In genomic region chr12:103653836-103654235, GRCm38 (mm10) we compare ENCODE assay signal across 25 mouse cellular contexts. TPM values are rescaled to one million over a fixed set of nuclear protein-coding genes. Genes with fewer than 3 reads are reported as not detected.
DNase-seq lines count a peak whose midpoint lies in the region; ATAC-seq and TF ChIP-seq lines count a peak whose summit lies in the region.
"Had no signal": no experiment of that assay in that cellular context is flagged by ENCODE, and none has a peak within 500 bp of the region (broad histone marks: within the 10 kb centered on the region; RNA-seq: fewer than 3 reads in every experiment).

No protein-coding gene starts in this region.

- peak overlapping the region; percentile 57 for H3K4me2 ChIP-seq in liver, embryonic 11.5 days
- peak overlapping the region; percentile 48 for H3K4me2 ChIP-seq in liver, embryonic 13.5 days
- no peak overlapping the region for H3K4me2 ChIP-seq in forebrain, postnatal 0 days (ENCODE audit: low read depth)
- H3K4me2 ChIP-seq: embryonic facial prominence, embryonic 12.5 days; forebrain, embryonic 15.5 days; heart, embryonic 13.5 days; hindbrain, embryonic 12.5 days had no signal

- H3K27me3 ChIP-seq in liver, embryonic 11.5 days (replicated peaks; ENCODE audit: control insufficient read depth, insufficient read depth, low read length), result no peaks in the 10 kb centered on the region
- no peaks in the 10 kb centered on the region for H3K27me3 ChIP-seq in liver, embryonic 13.5 days
- H3K27me3 ChIP-seq in forebrain, postnatal 0 days (ENCODE audit: insufficient read depth, low read length), result no peaks in the 10 kb centered on the region
- H3K27me3 ChIP-seq: embryonic facial prominence, embryonic 12.5 days; forebrain, embryonic 15.5 days; heart, embryonic 13.5 days; hindbrain, embryonic 12.5 days had no signal

- DNase-seq in adrenal gland, adult 2 months, result peak; percentile 69
- no peak for DNase-seq in adrenal gland, postnatal 4 days (ENCODE audit: low spot score in 2 of 2)
- DNase-seq in liver, embryonic 11.5 days (ENCODE audit: low spot score), result no peak
- no peak for DNase-seq in liver
- DNase-seq in liver, embryonic 13.5 days, result no peak
- DNase-seq in forebrain, postnatal 0 days, result no peak
- DNase-seq: cerebellum, adult 11-12 months; cerebellum, adult 9-10 months; cerebellum, postnatal 25 days; gastrocnemius, postnatal 10 days; heart, adult 2 months; heart, postnatal 36 days had no signal

- no peak overlapping the region; the same call in 1 of the 2 replicates for H3K27ac ChIP-seq in liver, embryonic 11.5 days (ENCODE audit: low read depth, low read length)
- H3K27ac ChIP-seq in liver, embryonic 13.5 days, result 0 out of 2 replicates have a peak overlapping the region, but pooled peaks have one; percentile 4
- H3K27ac ChIP-seq in forebrain, postnatal 0 days (ENCODE audit: low read depth, low read length), result no peak overlapping the region
- H3K27ac ChIP-seq: embryonic facial prominence, embryonic 12.5 days; forebrain, embryonic 15.5 days; heart, adult 2 months; heart, embryonic 13.5 days; hindbrain, embryonic 12.5 days; hindbrain, postnatal 0 days had no signal

- no peaks in the 10 kb centered on the region for H3K36me3 ChIP-seq in liver, embryonic 11.5 days (ENCODE audit: control insufficient read depth, insufficient read depth, low read length)
- H3K36me3 ChIP-seq in liver, embryonic 13.5 days, result no peaks in the 10 kb centered on the region
- H3K36me3 ChIP-seq in forebrain, postnatal 0 days (ENCODE audit: insufficient read depth), result no peaks in the 10 kb centered on the region
- H3K36me3 ChIP-seq: embryonic facial prominence, embryonic 12.5 days; forebrain, embryonic 15.5 days; heart, embryonic 13.5 days; hindbrain, embryonic 12.5 days had no signal

- WGBS in liver, embryonic 11.5 days, result 90% methylated on average over 2 of the region's 2 CpGs
- 73% methylated on average over 2 of the region's 2 CpGs for WGBS in liver, embryonic 13.5 days (ENCODE audit: insufficient replicate concordance)
- WGBS in forebrain, postnatal 0 days, result 95% methylated on average over 2 of the region's 2 CpGs

- H3K4me3 ChIP-seq in liver, embryonic 11.5 days (ENCODE audit: low read depth, low read length), result no peak overlapping the region
- peak overlapping the region; percentile 47 for H3K4me3 ChIP-seq in liver, embryonic 13.5 days (replicated peaks)
- H3K4me3 ChIP-seq in forebrain, postnatal 0 days (ENCODE audit: low read depth, low read length), result no peak overlapping the region
- H3K4me3 ChIP-seq: embryonic facial prominence, embryonic 12.5 days; forebrain, embryonic 15.5 days; heart, adult 2 months; heart, embryonic 13.5 days; hindbrain, embryonic 12.5 days had no signal

- TF ChIP-seq CTCF in forebrain, postnatal 0 days (IDR thresholded peaks at IDR 0.05; ENCODE audit: low read depth), result no peak

- H3K9me3 ChIP-seq in liver, embryonic 11.5 days (ENCODE audit: control insufficient read depth, low read length), result no peaks in the 10 kb centered on the region
- no peaks in the 10 kb centered on the region for H3K9me3 ChIP-seq in liver, embryonic 13.5 days (replicated peaks)
- H3K9me3 ChIP-seq in forebrain, postnatal 0 days (ENCODE audit: low read length), result 0 out of 2 replicates have a peak, but pooled peaks cover 3% of the 10 kb centered on the region
- H3K9me3 ChIP-seq: embryonic facial prominence, embryonic 12.5 days; hindbrain, embryonic 12.5 days had no signal

- H3K9ac ChIP-seq in liver, embryonic 11.5 days (ENCODE audit: low read depth, low read length), result no peak overlapping the region
- H3K9ac ChIP-seq in liver, embryonic 13.5 days, result no peak overlapping the region
- H3K9ac ChIP-seq in forebrain, postnatal 0 days, result no peak overlapping the region
- H3K9ac ChIP-seq: embryonic facial prominence, embryonic 12.5 days; forebrain, embryonic 15.5 days; heart, embryonic 13.5 days; hindbrain, embryonic 12.5 days had no signal

- no peak for ATAC-seq in liver, embryonic 11.5 days (replicated peaks; ENCODE audit: low FRiP score)
- ATAC-seq in liver, embryonic 13.5 days (ENCODE audit: low read depth), result no peak
- no peak for ATAC-seq in monocyte, adult 5-6 weeks (replicated peaks; ENCODE audit: insufficient number of reproducible peaks, low FRiP score, low TSS enrichment, poor library complexity, severe bottlenecking)
- no peak for ATAC-seq in forebrain, postnatal 0 days
- ATAC-seq: forebrain, embryonic 15.5 days; hindbrain, postnatal 0 days had no signal

- no peaks in the 10 kb centered on the region for H3K4me1 ChIP-seq in liver, embryonic 11.5 days (replicated peaks; ENCODE audit: control insufficient read depth, insufficient read depth, low read length)
- H3K4me1 ChIP-seq in liver, embryonic 13.5 days (replicated peaks), result peaks cover 3% of the 10 kb centered on the region; the same call in 1 of the 2 replicates
- H3K4me1 ChIP-seq in forebrain, postnatal 0 days (ENCODE audit: insufficient read depth), result no peaks in the 10 kb centered on the region
- H3K4me1 ChIP-seq: embryonic facial prominence, embryonic 12.5 days; forebrain, embryonic 15.5 days; heart, embryonic 13.5 days; hindbrain, embryonic 12.5 days had no signal

RNA-seq across cellular contexts. Expression of gene Serpina6, which starts 3.2 kb away (rescaled TPM):
- 1 to 10 TPM; 1.7 to 5.4 TPM for total RNA-seq in adrenal gland, adult 2 months (2021)
- 0.27 and 1.3 TPM in 2 replicates for polyA plus RNA-seq in adrenal gland, adult 2 months (2012; rRNA removed)
- total RNA-seq in adrenal gland, postnatal 4 days (2021), result 1 to 10 TPM in 1 of 2 experiments, under 1 TPM in 1; 0.76 to 3.0 TPM
- polyA plus RNA-seq in liver, embryonic 11.5 days (2014; fragmentation: Nextera tagmentation; extraction: Ambion mirVana), result 847 and 933 TPM in 2 replicates
- 1,289 and 1,494 TPM in 2 replicates for polyA plus RNA-seq in liver, embryonic 13.5 days (2015; fragmentation: Nextera tagmentation; extraction: Ambion mirVana)
- total RNA-seq in monocyte, adult 5-6 weeks (2017), result not detected in 3 replicates
- not detected in 2 replicates for total RNA-seq in forebrain, postnatal 0 days (2014; rRNA removed)
- polyA plus RNA-seq in forebrain, postnatal 0 days (2015; fragmentation: Nextera tagmentation; extraction: Ambion mirVana), result 0.11 TPM in 1 of 2 replicates, not detected in the other
- total RNA-seq: gastrocnemius, postnatal 4 days; heart, adult 2 months; heart, postnatal 36 days; hindbrain, postnatal 0 days; MEL had no signal
- polyA plus RNA-seq: cortical plate, adult 2 months; forebrain, embryonic 11.5 days; forebrain, embryonic 15.5 days; frontal cortex, adult 2 months; heart, adult 2 months; heart, postnatal 0 days; hindbrain, embryonic 12.5 days; hindbrain, postnatal 0 days had no signal

RNA-seq across cellular contexts. Expression of gene Serpina16, which starts 22.1 kb away (rescaled TPM):
- total RNA-seq in adrenal gland, adult 2 months (2021), result not detected
- 0.10 TPM in 1 of 2 replicates, not detected in the other for polyA plus RNA-seq in adrenal gland, adult 2 months (2012; rRNA removed)
- not detected for total RNA-seq in adrenal gland, postnatal 4 days (2021)
- polyA plus RNA-seq in liver, embryonic 11.5 days (2014; fragmentation: Nextera tagmentation; extraction: Ambion mirVana), result not detected in 2 replicates
- 0.08 and 0.10 TPM in 2 replicates for polyA plus RNA-seq in liver, embryonic 13.5 days (2015; fragmentation: Nextera tagmentation; extraction: Ambion mirVana)
- total RNA-seq in monocyte, adult 5-6 weeks (2017), result not detected in 3 replicates
- not detected in 2 replicates for total RNA-seq in forebrain, postnatal 0 days (2014; rRNA removed)
- not detected in 2 replicates for polyA plus RNA-seq in forebrain, postnatal 0 days (2015; fragmentation: Nextera tagmentation; extraction: Ambion mirVana)
- total RNA-seq: gastrocnemius, postnatal 10 days; gastrocnemius, postnatal 4 days; heart, adult 2 months; heart, postnatal 36 days; hindbrain, postnatal 0 days; MEL had no signal
- polyA plus RNA-seq: C2C12; cortical plate, adult 2 months; embryonic facial prominence, embryonic 12.5 days; forebrain, embryonic 11.5 days; forebrain, embryonic 15.5 days; frontal cortex, adult 2 months; heart, adult 2 months; heart, embryonic 13.5 days; heart, postnatal 0 days; hindbrain, embryonic 12.5 days; hindbrain, postnatal 0 days had no signal

RNA-seq across cellular contexts. Expression of gene Serpina10, which starts 22.6 kb away (rescaled TPM):
- total RNA-seq in adrenal gland, adult 2 months (2021), result under 1 TPM in 1 of 2 experiments, not detected in 1; 0.46 TPM
- not detected in 2 replicates for polyA plus RNA-seq in adrenal gland, adult 2 months (2012; rRNA removed)
- total RNA-seq in adrenal gland, postnatal 4 days (2021), result 10 to 100 TPM in 1 of 2 experiments, 1 to 10 TPM in 1; 1.5 to 11.8 TPM
- polyA plus RNA-seq in liver, embryonic 11.5 days (2014; fragmentation: Nextera tagmentation; extraction: Ambion mirVana), result 21.2 and 21.8 TPM in 2 replicates
- polyA plus RNA-seq in liver, embryonic 13.5 days (2015; fragmentation: Nextera tagmentation; extraction: Ambion mirVana), result 31.6 and 35.6 TPM in 2 replicates
- total RNA-seq in monocyte, adult 5-6 weeks (2017), result not detected in 3 replicates
- total RNA-seq in forebrain, postnatal 0 days (2014; rRNA removed), result not detected in 2 replicates
- 0.04 TPM in 1 of 2 replicates, not detected in the other for polyA plus RNA-seq in forebrain, postnatal 0 days (2015; fragmentation: Nextera tagmentation; extraction: Ambion mirVana)
- total RNA-seq: gastrocnemius, postnatal 10 days; heart, adult 2 months; heart, postnatal 36 days; hindbrain, postnatal 0 days had no signal
- polyA plus RNA-seq: C2C12; embryonic facial prominence, embryonic 12.5 days; forebrain, embryonic 11.5 days; heart, adult 2 months; heart, postnatal 0 days; hindbrain, embryonic 12.5 days had no signal

RNA-seq across cellular contexts. Expression of gene Serpina1f, which starts 41.5 kb away (rescaled TPM):
- total RNA-seq in adrenal gland, adult 2 months (2021), result not detected
- polyA plus RNA-seq in adrenal gland, adult 2 months (2012; rRNA removed), result not detected in 2 replicates
- not detected for total RNA-seq in adrenal gland, postnatal 4 days (2021)
- polyA plus RNA-seq in liver, embryonic 11.5 days (2014; fragmentation: Nextera tagmentation; extraction: Ambion mirVana), result 0.16 and 0.17 TPM in 2 replicates
- polyA plus RNA-seq in liver, embryonic 13.5 days (2015; fragmentation: Nextera tagmentation; extraction: Ambion mirVana), result 0.07 and 0.12 TPM in 2 replicates
- not detected in 3 replicates for total RNA-seq in monocyte, adult 5-6 weeks (2017)
- total RNA-seq in forebrain, postnatal 0 days (2014; rRNA removed), result not detected in 2 replicates
- not detected in 2 replicates for polyA plus RNA-seq in forebrain, postnatal 0 days (2015; fragmentation: Nextera tagmentation; extraction: Ambion mirVana)
- total RNA-seq: gastrocnemius, postnatal 10 days; gastrocnemius, postnatal 4 days; heart, adult 2 months; heart, postnatal 36 days; hindbrain, postnatal 0 days; MEL had no signal
- polyA plus RNA-seq: C2C12; cortical plate, adult 2 months; embryonic facial prominence, embryonic 12.5 days; forebrain, embryonic 11.5 days; forebrain, embryonic 15.5 days; frontal cortex, adult 2 months; heart, adult 2 months; heart, embryonic 13.5 days; heart, postnatal 0 days; hindbrain, embryonic 12.5 days; hindbrain, postnatal 0 days had no signal
